Mouse (Mus musculus) splenic B cell, adult 2 months (primary cell): ENCODE data around the gene Syvn1.

Experiments used
- DNase-seq: peaks from one replicate; pipeline ENCODE4 v3.0.0-alpha.2; 2011; ENCODE audit warnings: low read depth, low spot score
- H3K27me3 ChIP-seq: 2 replicates; pipeline ENCODE4 v1.6.1; 2012; ENCODE audit warnings: mild to moderate bottlenecking, low read length, moderate library complexity, mixed read lengths; ENCODE audit not compliant: control insufficient read depth, poor library complexity, insufficient read depth, severe bottlenecking
- H3K36me3 ChIP-seq: 2 replicates; pipeline ENCODE4 v1.6.1; 2012; ENCODE audit warnings: mild to moderate bottlenecking, low read length, moderate library complexity, mixed read lengths; ENCODE audit not compliant: control insufficient read depth, poor library complexity, insufficient read depth, severe bottlenecking

Gene Syvn1

DNA sequence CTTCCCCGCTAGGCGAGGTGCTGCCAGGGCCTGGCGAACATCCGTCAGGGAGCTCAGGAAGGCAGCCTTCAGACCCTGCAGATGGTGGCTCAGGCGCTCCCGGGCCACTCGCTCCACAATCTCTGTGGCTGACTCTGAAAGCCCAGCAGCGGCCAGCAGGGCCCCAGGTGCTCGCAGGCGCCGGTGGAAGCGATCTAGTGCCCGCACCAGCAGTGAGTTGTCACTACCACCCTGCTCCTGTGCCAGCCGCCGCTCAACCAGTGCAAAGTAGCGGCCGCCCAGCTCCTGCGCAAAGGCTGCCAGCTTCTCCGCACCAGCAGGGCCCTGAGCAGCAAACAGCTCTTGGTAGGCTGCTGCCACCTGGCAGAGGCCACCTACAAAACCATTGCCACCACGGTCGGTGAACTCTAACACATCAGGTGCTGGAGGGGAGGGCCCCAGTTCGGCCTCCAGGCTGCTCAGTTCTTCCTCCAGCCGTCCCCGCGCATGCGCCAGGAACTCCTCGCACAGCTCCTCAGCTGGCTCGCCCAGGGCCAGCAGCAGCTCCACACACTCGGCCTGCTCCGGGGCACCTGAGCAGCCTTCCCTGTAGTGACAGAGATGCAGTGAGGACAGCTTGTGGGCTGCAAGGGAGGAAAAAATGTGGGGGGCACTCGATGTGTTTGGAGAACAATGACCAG, 24.3 kb downstream of the Syvn1 start:
- peak; percentile 65 for DNase-seq
- Histone ChIP-seq H3K27me3 (no peaks in the 10 kb centered on the region), H3K36me3 (no peaks in the 10 kb centered on the region; the same call in 1 of the 2 replicates)

DNA sequence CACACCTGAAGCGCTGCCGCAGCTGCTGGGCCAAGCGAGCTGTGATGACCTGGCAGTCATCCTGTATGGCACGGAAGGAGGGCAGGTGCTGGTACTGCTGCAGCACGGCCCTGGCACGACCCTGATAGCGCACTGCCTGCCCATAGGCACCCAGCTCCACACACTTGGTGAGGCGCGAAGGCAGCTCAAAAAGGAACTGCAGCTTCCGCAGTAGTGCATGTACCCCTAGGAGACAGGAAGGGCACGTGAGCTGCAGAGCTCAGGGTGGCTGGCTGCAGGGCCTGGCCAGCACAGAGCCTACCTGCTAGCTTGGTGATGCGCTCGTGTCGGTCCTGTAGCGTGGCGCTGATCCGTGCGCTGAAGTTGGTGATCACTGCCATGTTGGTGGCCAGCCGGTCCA, 24.9 kb downstream of the Syvn1 start:
- peak; percentile 43 for DNase-seq
- Histone ChIP-seq H3K27me3 (no peaks in the 10 kb centered on the region), H3K36me3 (no peaks in the 10 kb centered on the region; the same call in 1 of the 2 replicates)

DNA sequence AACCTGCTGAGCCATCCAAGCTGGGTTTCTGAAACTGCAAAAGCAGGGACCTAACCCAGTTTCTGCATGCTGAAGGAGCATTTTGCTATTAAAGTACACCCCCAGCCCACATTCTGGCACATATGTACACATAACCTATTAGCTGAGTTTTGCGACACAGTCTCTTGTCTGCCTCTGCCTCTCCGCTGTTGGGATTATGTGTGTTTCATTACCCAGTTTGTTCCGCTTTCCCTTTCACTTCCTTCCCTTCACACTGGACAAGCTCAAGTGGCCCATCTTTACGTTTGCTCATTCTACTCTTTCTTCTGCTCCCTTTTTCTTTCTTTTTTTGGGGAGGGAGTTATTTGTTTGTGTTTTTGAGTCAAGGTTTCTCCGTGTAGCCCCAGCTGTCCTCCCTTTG, 27.5 kb downstream of the Syvn1 start:
- H3K27me3 ChIP-seq: no peaks in the 10 kb centered on the region
- DNase-seq: no peak
- no peaks in the 10 kb centered on the region; the same call in 1 of the 2 replicates for H3K36me3 ChIP-seq

DNA sequence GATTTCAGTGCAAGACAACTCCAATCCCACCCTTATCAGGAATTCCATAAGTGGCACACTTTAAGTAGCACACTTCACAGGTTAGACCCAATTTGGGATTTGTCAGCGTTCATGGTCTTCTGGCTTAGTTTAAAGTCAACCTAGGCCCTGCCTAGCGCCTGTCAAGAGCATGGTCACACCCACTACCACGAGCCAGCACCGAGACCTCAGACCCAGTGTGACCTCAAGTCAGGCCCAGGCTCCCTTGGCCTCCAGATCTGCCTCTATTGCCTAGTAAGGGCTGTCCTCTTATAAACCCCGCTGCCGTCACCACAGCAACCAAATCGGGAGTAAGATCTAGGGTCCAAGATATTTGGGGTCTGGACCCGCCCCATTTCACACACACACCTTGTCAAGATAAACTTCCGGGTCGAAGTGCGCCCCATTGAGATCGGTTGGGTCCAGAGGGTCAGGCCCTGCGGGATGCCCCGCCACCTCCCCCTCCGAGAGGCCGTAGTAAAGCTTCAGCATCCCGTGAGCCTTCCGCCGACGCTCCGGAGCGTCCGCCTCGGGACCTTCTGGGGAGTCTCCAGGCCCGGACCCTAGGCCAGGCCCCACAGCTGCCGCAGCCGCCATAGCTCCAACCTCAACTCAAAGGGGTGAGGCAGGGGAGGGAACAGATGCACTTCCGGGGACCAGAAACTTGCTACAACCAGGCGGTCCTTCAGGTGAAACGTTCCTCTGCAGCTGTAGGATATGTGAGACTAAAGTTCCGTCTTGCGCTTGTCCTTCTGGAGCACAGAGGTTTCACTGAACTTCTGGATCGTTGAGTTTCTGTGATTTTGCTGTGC, 30.4 kb downstream of the Syvn1 start, which contains the start of gene Vps51:
Gene Vps51, minus strand, starts transcription at position 668 of the 830 bp plus-strand sequence.
- peak; percentile 93 for DNase-seq
- peaks cover 2% of the 10 kb centered on the region; the same call in 1 of the 2 replicates for H3K36me3 ChIP-seq
- H3K27me3 ChIP-seq: no peaks in the 10 kb centered on the region

DNA sequence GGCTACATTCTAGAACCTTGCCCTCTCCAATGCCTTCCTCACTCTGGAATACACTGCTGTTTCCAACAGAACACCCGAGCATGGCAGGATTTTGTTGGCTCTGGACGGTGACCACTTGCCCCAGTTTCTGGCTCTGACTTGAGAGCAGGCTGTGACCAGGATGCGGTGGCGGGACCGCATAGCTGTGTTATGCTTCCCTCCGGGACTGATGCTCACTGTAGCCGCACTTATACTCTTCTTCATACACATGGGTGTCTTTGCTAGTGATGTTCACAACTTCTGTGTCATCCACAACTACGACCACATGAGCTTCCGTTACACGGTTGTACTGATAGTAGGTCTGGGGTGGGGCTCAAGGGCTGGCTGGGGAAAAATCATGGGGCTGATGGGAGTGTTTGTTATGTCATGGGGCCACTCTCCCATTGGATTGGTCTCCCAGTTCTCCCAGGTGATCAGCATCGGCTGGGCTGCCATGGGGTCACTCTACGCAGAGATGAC, 33.7 kb downstream of the Syvn1 start, which contains the start of gene Tmem262:
Gene Tmem262, plus strand, starts transcription at position 51 of the 498 bp plus-strand sequence.
- no peak for DNase-seq
- Histone ChIP-seq H3K36me3 (peaks cover 2% of the 10 kb centered on the region; the same call in 1 of the 2 replicates), H3K27me3 (no peaks in the 10 kb centered on the region)

DNA sequence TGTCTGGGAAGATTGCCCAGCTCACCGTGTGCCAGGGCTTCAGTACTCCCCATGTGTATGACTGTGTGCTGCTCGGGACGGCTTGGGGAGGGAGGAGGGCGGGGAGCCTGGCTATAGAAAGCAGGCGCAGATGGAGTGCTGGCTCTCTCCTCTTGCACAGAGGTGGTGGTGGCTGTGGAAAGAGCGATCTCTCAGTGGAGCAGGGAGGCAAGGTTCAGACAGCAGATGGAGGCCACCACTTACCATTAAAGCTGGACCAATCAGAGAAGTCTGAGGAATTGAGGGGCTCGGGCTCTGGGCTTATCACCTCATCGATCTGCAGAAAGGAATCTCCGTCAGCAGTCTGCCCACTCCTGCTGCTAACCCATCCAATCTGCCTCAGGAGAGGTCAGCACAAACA, 35.8 kb downstream of the Syvn1 start, which contains the start of gene Gm28374:
Gene Gm28374, minus strand, starts transcription at position 101 of the 400 bp plus-strand sequence.
- peaks cover 2% of the 10 kb centered on the region; the same call in 1 of the 2 replicates for H3K36me3 ChIP-seq
- no peak for DNase-seq
- no peaks in the 10 kb centered on the region for H3K27me3 ChIP-seq

DNA sequence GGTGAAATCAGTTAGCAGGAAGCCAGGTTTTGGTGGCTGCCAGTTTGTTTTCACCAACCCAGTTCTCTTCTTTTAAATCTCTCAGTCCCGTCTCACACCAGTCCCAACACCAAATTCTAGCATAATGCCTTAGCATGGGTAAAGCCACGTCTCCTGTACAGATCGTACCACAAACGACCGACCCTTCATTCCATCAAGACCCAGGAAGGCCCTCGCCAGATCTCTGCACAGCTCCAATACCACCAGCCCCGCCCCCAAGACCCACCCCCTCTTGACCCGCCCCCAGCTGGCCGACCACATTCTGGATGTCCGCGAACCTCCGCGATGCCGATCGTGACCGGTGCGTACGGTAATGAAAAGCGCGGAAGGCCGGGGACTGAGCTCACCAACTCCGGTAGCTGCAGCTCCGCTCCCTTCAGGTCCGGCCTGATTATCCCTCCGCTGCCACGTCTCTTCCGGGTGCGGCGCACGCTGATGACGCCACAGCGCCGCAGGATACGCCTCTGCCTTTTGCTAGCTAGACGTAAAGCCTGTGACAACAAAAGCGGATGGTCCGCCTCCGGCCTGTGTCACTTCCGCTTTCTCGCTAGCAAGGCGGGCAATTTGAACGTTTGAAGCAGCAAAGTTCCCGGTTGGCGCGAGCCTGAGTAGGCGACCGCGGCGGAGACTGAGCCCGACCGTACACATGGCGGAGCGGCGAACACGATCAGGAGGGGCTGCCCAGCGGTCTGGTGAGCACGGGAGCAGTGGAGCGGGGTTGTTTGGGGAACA, 38.3 kb downstream of the Syvn1 start, which contains the start of the genes Zfpl1 and Cdca5:
Gene Zfpl1, minus strand, starts transcription at position 479 of the 771 bp plus-strand sequence.
Gene Cdca5, plus strand, starts transcription at position 506 of the 771 bp plus-strand sequence.
- peak; percentile 99 for DNase-seq
- no peaks in the 10 kb centered on the region for H3K27me3 ChIP-seq
- H3K36me3 ChIP-seq: peaks cover 2% of the 10 kb centered on the region; the same call in 1 of the 2 replicates

DNA sequence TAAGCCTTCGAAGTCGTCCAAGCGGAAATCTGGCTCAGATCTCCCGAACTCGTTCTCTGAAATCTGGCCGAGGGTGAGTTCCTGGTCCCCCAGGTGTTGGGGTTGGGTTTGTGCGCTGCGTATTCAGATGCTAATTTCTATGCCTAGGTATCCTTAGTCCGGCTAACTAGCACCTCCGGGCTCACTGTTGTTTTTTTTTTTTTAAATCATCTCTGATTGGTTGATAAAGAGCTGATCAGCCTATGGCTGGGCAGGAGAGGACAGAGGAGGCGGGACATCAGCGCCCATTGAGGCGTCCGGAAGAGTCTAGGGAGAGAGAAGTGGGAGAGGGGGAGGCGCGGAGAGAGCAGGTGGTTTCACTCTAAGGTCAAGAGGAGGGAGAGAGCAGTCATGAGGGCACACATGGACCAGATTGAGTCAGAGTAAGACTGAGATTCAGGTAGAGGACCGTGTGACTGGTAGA, 39.1 kb downstream of the Syvn1 start:
- H3K36me3 ChIP-seq: peaks cover 2% of the 10 kb centered on the region; the same call in 1 of the 2 replicates
- DNase-seq: peak; percentile 81
- no peaks in the 10 kb centered on the region for H3K27me3 ChIP-seq

DNA sequence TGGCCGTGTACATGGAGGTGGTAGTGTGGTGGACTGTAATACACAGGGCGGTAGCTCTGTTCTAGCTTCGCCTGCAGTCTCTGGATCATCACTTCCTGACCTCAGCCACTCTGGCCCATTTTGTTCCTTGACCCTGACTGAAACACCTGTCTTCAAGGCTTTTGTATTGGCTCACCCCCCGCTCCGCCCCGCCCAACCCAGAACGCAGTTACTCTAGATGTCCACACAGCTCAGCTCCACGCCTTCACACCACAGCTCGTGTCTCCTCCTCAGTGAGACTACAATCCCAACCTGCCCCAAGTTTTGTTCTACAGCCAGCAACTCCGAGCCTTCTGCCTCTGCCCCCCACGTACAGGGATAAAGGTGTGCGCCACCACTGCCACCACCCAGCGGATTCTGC, 42.5 kb downstream of the Syvn1 start:
- DNase-seq: no peak
- Histone ChIP-seq H3K27me3 (no peaks in the 10 kb centered on the region), H3K36me3 (no peaks in the 10 kb centered on the region)

DNA sequence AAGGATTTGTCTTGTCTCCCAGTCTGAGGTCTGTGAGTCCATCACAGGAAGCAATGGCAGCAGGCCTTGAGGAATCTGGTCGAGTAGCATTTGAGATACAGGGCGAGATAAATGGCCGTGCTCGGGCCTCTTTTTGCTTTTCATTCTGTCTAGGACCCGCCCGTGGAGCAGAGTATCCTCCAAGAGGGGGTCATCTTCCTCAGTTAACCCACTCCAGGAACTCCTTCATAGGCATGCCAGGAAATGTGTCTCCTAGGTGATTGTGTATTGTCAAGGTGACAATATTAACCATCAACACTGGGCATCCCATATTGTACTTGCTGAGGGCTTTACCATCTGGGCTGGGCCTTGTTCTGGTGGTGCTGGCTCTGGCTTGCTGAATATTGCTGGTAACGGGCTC, 47.7 kb downstream of the Syvn1 start, which contains the start of gene AC131692.1:
Gene AC131692.1, plus strand, starts transcription at position 301 of the 400 bp plus-strand sequence.
- Histone ChIP-seq H3K36me3 (no peaks in the 10 kb centered on the region), H3K27me3 (no peaks in the 10 kb centered on the region)
- no peak for DNase-seq

DNA sequence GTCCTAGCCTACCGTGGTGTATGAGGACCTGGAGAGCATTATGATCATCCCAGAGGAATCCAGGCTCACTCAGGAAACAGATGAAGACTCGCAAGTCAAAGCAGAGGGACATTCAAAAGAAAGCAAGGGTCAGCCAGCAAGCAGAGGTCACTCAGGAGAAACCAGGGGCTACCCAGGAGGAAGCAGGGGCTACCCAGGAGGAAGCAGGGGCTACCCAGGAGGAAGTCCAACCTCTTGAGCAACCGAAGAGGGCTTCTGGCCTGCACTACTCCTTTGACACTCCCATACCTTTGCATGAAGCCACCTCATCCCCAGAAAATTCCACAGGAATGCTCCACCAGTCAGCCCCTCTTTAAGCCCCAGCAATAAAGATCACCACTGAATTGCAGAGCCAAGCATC, 51.5 kb downstream of the Syvn1 start:
- Histone ChIP-seq H3K36me3 (no peaks in the 10 kb centered on the region), H3K27me3 (no peaks in the 10 kb centered on the region)
- no peak for DNase-seq

DNA sequence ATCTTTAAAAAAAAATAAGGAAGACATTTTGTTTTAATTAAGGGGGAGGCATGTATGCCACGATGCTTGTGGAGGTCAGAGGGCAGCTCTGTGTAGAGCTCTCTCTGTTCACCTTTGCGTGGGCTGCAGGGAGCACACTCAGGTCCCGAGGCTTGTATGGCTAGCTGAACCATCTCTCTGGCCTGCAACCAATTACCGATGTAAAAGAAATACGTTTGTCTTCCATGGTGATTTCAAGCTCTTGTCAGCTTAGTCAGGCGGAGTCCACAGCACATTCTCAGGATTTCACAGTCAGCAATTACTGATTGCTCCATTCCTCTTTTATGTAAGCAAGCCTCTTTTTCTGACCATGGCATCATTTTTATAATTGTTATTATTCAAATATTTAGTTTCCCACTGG, 54.8 kb downstream of the Syvn1 start:
- Histone ChIP-seq H3K36me3 (no peaks in the 10 kb centered on the region), H3K27me3 (no peaks in the 10 kb centered on the region)
- DNase-seq: no peak

DNA sequence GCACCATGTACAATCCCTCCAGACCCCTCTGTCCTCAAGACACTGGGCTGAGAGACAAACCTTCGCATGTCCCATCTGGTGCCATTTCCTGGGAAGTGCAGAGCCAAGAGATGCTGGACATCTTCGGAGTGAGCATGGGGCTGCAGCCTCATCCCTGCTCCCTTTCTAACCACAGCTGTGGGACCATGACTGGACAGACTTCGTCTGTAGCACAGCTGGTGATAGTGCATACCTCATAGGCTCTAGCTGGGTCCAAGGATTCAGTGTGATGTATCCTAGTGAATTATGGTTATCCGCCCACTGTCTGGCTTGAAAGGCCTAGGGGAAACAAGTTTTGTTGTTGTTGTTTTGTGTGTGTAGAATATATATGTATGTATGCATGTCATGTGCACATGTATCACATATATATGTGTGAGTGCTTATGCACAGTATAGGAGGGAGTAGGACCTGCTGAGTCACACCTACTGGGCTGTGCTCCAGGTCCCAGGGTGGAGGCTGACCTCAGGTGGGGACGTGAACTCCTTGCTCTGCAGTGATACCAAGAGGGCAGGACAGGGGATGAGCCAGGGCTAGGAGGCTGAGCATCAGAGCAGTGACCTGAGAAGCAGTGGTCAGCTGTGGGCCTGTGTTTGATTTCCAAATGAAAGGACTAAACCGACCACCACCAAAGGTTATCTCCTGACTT, 55.9 kb downstream of the Syvn1 start:
- Histone ChIP-seq H3K36me3 (no peaks in the 10 kb centered on the region), H3K27me3 (no peaks in the 10 kb centered on the region)
- DNase-seq: no peak
